Mouse (Mus musculus) neural tube, embryonic 14.5 days (tissue): ENCODE results near the gene Osm. TPM values are rescaled to one million over a fixed set of nuclear protein-coding genes. Genes with fewer than 3 reads are reported as not detected.

Experiments
- polyA plus RNA-seq: library from polyadenylated mRNA; unstranded; fragments of >200 nt; fragmentation: Nextera tagmentation; extraction: Ambion mirVana; gene quantifications from 2 replicates; pipeline ENCODE4 v1.2.1, GENCODE M21; 2014

Osm gene
- polyA plus RNA-seq, 1 experiment from 2014 or later, result 0.12 TPM

Other genes starting within 250 kb of the Osm start
- not detected in 2 replicates for gene Sec14l4, start 205.0 kb upstream of the Osm start, polyA plus RNA-seq
- gene Sec14l3, start 171.6 kb upstream of the Osm start, polyA plus RNA-seq, result 0.10 and 0.37 TPM in 2 replicates
- 8.4 and 12.3 TPM in 2 replicates for gene Mtfp1, start 141.0 kb upstream of the Osm start, polyA plus RNA-seq
- 3.9 and 5.0 TPM in 2 replicates for gene Sec14l2, start 113.0 kb upstream of the Osm start, polyA plus RNA-seq
- gene Rnf215, start 101.2 kb upstream of the Osm start, polyA plus RNA-seq, result 51.0 and 53.3 TPM in 2 replicates
- 5.8 and 6.7 TPM in 2 replicates for gene Ccdc157, start 76.1 kb upstream of the Osm start, polyA plus RNA-seq
- gene Sf3a1, start 76.1 kb upstream of the Osm start, polyA plus RNA-seq, result 53.0 and 56.6 TPM in 2 replicates
- gene Tbc1d10a, start 49.6 kb upstream of the Osm start, polyA plus RNA-seq, result 19.8 and 24.6 TPM in 2 replicates
- 3.0 and 4.4 TPM in 2 replicates for gene Castor1, start 18.2 kb upstream of the Osm start, polyA plus RNA-seq
- 0.06 TPM in 1 of 2 replicates, not detected in the other for gene Lif, start 21.1 kb downstream of the Osm start, polyA plus RNA-seq
- gene Hormad2, start 204.7 kb downstream of the Osm start, polyA plus RNA-seq, result not detected in 2 replicates